Mouse (Mus musculus): ENCODE measurements around the gene B4galnt2. TPM values are rescaled to one million over a fixed set of nuclear protein-coding genes. Genes with fewer than 3 reads are reported as not detected.
"Not testable (repeated sequence)": the region's sequence is repeated elsewhere in the genome, so short reads cannot be mapped to it uniquely, and the experiment has no call there.

Gene B4galnt2
- polyA plus RNA-seq, 1 experiment from 2014 or later: 1.1 TPM

- Histone ChIP-seq H3K9ac (ENCODE audit: low read depth, low read length) (no peak overlapping the region), H3K27me3 (ENCODE audit: insufficient read depth, low read length) (peaks cover 9% of the 10 kb centered on the region), H3K27ac (no peak overlapping the region), H3K4me3 (replicated peaks; ENCODE audit: low read depth, low read length) (no peak overlapping the region), H3K4me2 (ENCODE audit: low read length) (no peak overlapping the region), H3K9me3 (replicated peaks; ENCODE audit: low read length) (no peaks in the 10 kb centered on the region), H3K36me3 (ENCODE audit: insufficient read depth, low read length) (no peaks in the 10 kb centered on the region), H3K4me1 (replicated peaks; ENCODE audit: insufficient read depth, low read length) (no peaks in the 10 kb centered on the region)
- WGBS: 39% methylated on average over 2 of the region's 2 CpGs
- ATAC-seq (replicated peaks; ENCODE audit: low FRiP score, low read depth) (no peak), DNase-seq (ENCODE audit: low spot score) (no peak)
- TF ChIP-seq CTCF (IDR thresholded peaks at IDR 0.05; ENCODE audit: low read depth): no peak
Observed at GRCm38 (mm10) chr11:95924215-95924614, 9.5 kb upstream of the B4galnt2 start.

- H3K4me1 ChIP-seq (replicated peaks; ENCODE audit: insufficient read depth, low read length); H3K4me2 ChIP-seq (ENCODE audit: low read length); H3K9me3 ChIP-seq (replicated peaks; ENCODE audit: low read length); H3K27me3 ChIP-seq (ENCODE audit: insufficient read depth, low read length); H3K9ac ChIP-seq (ENCODE audit: low read depth, low read length); H3K4me3 ChIP-seq (replicated peaks; ENCODE audit: low read depth, low read length); ATAC-seq (replicated peaks; ENCODE audit: low FRiP score, low read depth); H3K27ac ChIP-seq; H3K36me3 ChIP-seq (ENCODE audit: insufficient read depth, low read length); DNase-seq (ENCODE audit: low spot score): not testable (repeated sequence)
- WGBS: 3% methylated on average over 3 of the region's 6 CpGs
Observed at GRCm38 (mm10) chr11:95923477-95923876, 8.8 kb upstream of the B4galnt2 start.

- no peaks in the 10 kb centered on the region for H3K9me3 ChIP-seq (replicated peaks; ENCODE audit: low read length)
- ATAC-seq (replicated peaks; ENCODE audit: low FRiP score, low read depth): no peak
- no peak for DNase-seq (ENCODE audit: low spot score)
- WGBS: 65% methylated on average over 12 of the region's 12 CpGs
- no peak overlapping the region for H3K4me2 ChIP-seq (ENCODE audit: low read length)
- H3K4me1 ChIP-seq (replicated peaks; ENCODE audit: insufficient read depth, low read length): no peaks in the 10 kb centered on the region
- H3K4me3 ChIP-seq (replicated peaks; ENCODE audit: low read depth, low read length): no peak overlapping the region
- peaks cover 18% of the 10 kb centered on the region for H3K27me3 ChIP-seq (ENCODE audit: insufficient read depth, low read length)
- no peak for TF ChIP-seq CTCF (IDR thresholded peaks at IDR 0.05; ENCODE audit: low read depth)
- H3K27ac ChIP-seq: no peak overlapping the region
- H3K9ac ChIP-seq (ENCODE audit: low read depth, low read length): no peak overlapping the region
- no peaks in the 10 kb centered on the region for H3K36me3 ChIP-seq (ENCODE audit: insufficient read depth, low read length)
Observed at GRCm38 (mm10) chr11:95921991-95922621, 7.4 kb upstream of the B4galnt2 start.

GRCm38 (mm10) chr11:95916426-95916825 is 1.7 kb upstream of the B4galnt2 start:
- TF ChIP-seq CTCF (IDR thresholded peaks at IDR 0.05; ENCODE audit: low read depth): no peak
- no peak overlapping the region for H3K27ac ChIP-seq
- 10% methylated on average over 5 of the region's 5 CpGs for WGBS

GRCm38 (mm10) chr11:95915006-95915710 is 467 bp upstream of the B4galnt2 start:
- peak overlapping the region; percentile 49 for H3K4me2 ChIP-seq (ENCODE audit: low read length)
- ATAC-seq (replicated peaks; ENCODE audit: low FRiP score, low read depth) (no peak), DNase-seq (ENCODE audit: low spot score) (no peak)
- no peak overlapping the region for H3K27ac ChIP-seq
- H3K27me3 ChIP-seq (ENCODE audit: insufficient read depth, low read length): peaks cover 49% of the 10 kb centered on the region
- H3K4me1 ChIP-seq (replicated peaks; ENCODE audit: insufficient read depth, low read length): no peaks in the 10 kb centered on the region
- H3K4me3 ChIP-seq (replicated peaks; ENCODE audit: low read depth, low read length): peak overlapping the region; percentile 15
- TF ChIP-seq CTCF (IDR thresholded peaks at IDR 0.05; ENCODE audit: low read depth): no peak
- H3K9me3 ChIP-seq (replicated peaks; ENCODE audit: low read length): no peaks in the 10 kb centered on the region
- no peak overlapping the region for H3K9ac ChIP-seq (ENCODE audit: low read depth, low read length)
- no peaks in the 10 kb centered on the region for H3K36me3 ChIP-seq (ENCODE audit: insufficient read depth, low read length)
- WGBS: 1% methylated on average over 28 of the region's 28 CpGs

More at GRCm38 (mm10) chr11:95916426-95916825, 1.7 kb upstream of the B4galnt2 start:
- no peak overlapping the region for H3K4me2 ChIP-seq (ENCODE audit: low read length)
- DNase-seq (ENCODE audit: low spot score) (no peak), ATAC-seq (replicated peaks; ENCODE audit: low FRiP score, low read depth) (no peak)
- no peaks in the 10 kb centered on the region for H3K9me3 ChIP-seq (replicated peaks; ENCODE audit: low read length)
- H3K9ac ChIP-seq (ENCODE audit: low read depth, low read length): no peak overlapping the region
- no peak overlapping the region for H3K4me3 ChIP-seq (replicated peaks; ENCODE audit: low read depth, low read length)
- H3K36me3 ChIP-seq (ENCODE audit: insufficient read depth, low read length): no peaks in the 10 kb centered on the region
- H3K27me3 ChIP-seq (ENCODE audit: insufficient read depth, low read length): peaks cover 51% of the 10 kb centered on the region
- H3K4me1 ChIP-seq (replicated peaks; ENCODE audit: insufficient read depth, low read length): no peaks in the 10 kb centered on the region

- Histone ChIP-seq H3K27me3 (ENCODE audit: insufficient read depth, low read length) (peaks cover 44% of the 10 kb centered on the region), H3K9me3 (replicated peaks; ENCODE audit: low read length) (no peaks in the 10 kb centered on the region), H3K36me3 (ENCODE audit: insufficient read depth, low read length) (no peaks in the 10 kb centered on the region), H3K4me1 (replicated peaks; ENCODE audit: insufficient read depth, low read length) (no peaks in the 10 kb centered on the region), H3K4me2 (ENCODE audit: low read length) (peak overlapping the region; percentile 49), H3K9ac (ENCODE audit: low read depth, low read length) (no peak overlapping the region), H3K4me3 (replicated peaks; ENCODE audit: low read depth, low read length) (peak overlapping the region; percentile 15), H3K27ac (no peak overlapping the region)
- DNase-seq (ENCODE audit: low spot score): no peak
- no peak for TF ChIP-seq CTCF (IDR thresholded peaks at IDR 0.05; ENCODE audit: low read depth)
- ATAC-seq (replicated peaks; ENCODE audit: low FRiP score, low read depth): no peak
- 1% methylated on average over 14 of the region's 14 CpGs for WGBS
Observed at GRCm38 (mm10) chr11:95913959-95914566, 628 bp downstream of the B4galnt2 start.
